Mouse (Mus musculus): ENCODE results near the gene Cdc42ep1. TPM values are rescaled to one million over a fixed set of nuclear protein-coding genes. Genes with fewer than 3 reads are reported as not detected.

Cdc42ep1 gene
- polyA plus RNA-seq (2016; fragmentation: Nextera tagmentation; extraction: Ambion mirVana): 40.5 and 40.8 TPM in 2 replicates

DNA sequence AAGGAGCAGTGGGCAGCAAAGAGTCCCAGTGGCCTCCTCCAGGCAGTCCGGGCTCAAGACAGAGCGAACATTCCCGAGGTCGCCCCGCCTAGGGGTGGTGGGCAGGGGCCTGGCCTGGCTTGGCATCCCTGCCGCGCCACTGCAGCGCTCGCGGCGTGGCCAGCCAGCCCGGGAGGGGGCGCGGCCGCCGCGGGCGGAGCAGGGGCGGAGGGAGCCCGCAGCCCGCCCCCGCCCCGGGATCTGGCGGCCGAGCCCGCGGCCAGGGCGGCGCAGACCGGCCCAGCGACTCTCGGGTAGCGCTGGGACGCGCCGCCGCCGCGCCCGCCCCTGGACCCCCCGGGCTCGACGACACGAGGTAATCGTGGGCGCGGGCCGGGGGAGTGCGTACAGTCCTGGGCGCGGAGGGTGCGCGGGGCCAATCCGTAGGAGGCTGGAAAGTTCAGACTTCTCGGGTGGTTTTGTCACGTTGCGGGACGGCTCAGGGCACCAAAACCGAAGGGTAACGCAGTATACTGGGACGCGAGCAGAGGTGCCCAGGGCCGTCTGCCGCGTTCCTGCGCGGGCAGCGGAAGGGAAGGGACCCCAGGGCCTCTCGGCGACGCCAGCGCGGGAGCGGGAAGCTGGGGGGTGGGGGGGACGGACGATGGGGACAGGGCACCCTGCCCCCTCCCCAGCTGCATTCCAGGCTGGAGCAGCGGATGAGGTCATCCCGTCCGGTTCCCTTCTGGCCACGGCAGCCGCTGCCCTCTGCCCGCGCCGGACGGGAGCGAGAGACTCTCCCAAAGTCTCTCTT is at the start of gene Cdc42ep1:
Gene Cdc42ep1, plus strand, starts transcription at position 254 of the 793 bp plus-strand sequence.
- Histone ChIP-seq H3K4me1 (replicated peaks) (peaks cover 67% of the 10 kb centered on the region), H3K27ac (ENCODE audit: poor library complexity, severe bottlenecking) (peak within 1 kb of the TSS; percentile 93), H3K4me2 (peak within 1 kb of the TSS; percentile 79), H3K36me3 (peaks cover 8% of the 10 kb centered on the region), H3K4me3 (peak within 1 kb of the TSS; percentile 68), H3K9me3 (replicated peaks) (no peaks in the 10 kb centered on the region), H3K9ac (peak within 1 kb of the TSS; percentile 87), H3K27me3 (replicated peaks) (0 out of 2 replicates have a peak, but pooled peaks cover 7% of the 10 kb centered on the region)
- under 1% methylated on average over 82 of the region's 86 CpGs for WGBS
- peak; percentile 85 for ATAC-seq (ENCODE audit: insufficient number of reproducible peaks, low FRiP score)

DNA sequence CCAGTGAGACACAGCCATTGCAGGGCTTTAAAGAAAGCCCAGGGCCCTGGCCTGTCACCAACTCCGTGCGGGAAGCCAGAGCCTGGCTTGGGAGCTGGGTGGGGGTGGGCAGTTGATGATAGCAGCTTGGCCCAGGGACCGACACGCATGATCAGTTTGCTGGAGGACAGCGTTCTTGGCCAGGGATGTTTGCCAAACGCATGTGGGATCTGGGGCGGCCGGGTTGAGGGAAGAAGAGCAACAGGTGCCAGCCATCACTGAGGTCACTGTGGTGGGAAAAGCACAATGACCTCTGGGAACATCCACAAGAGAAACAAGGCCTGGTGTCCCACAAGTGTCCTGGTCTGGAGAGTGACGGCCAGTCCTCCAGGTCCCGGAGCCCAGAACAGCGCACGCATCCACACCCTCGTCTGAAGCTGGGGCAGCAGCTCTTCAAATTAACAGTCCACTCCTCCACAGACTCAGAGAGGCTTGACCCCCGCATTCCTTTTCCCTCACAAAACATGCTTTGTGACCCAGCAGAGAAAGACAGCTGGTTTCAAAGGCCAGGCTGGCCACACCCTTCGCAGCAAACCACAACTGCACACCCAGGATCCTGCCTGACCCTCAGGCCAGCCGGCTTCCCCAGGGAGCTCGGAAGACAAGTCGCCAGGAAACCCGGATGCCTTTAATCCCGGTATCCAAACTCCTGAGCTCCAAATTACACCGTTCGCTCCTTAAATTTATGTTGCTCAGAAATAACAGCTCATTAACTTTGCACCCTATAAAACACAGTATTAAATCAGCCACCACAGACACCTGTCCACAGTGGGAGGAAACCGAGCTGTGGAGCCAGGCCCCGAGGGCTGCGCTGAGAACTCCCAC is 46.0 kb upstream of the Cdc42ep1 start:
- H3K9ac ChIP-seq: 0 out of 2 replicates have a peak overlapping the region, but pooled peaks have one; percentile 44

GRCm38 (mm10) chr15:78797060-78797329 is 45.4 kb upstream of the Cdc42ep1 start:
- Histone ChIP-seq H3K4me3 (no peak overlapping the region), H3K27ac (ENCODE audit: poor library complexity, severe bottlenecking) (no peak overlapping the region), H3K36me3 (peaks cover 3% of the 10 kb centered on the region; the same call in 1 of the 2 replicates), H3K27me3 (replicated peaks) (peaks cover 33% of the 10 kb centered on the region), H3K4me2 (no peak overlapping the region), H3K9ac (no peak overlapping the region), H3K9me3 (replicated peaks) (no peaks in the 10 kb centered on the region), H3K4me1 (replicated peaks) (peaks cover 26% of the 10 kb centered on the region)
- WGBS: 86% methylated on average over 8 of the region's 8 CpGs
- ATAC-seq (ENCODE audit: insufficient number of reproducible peaks, low FRiP score): no peak

More for the DNA sequence above, 46.0 kb upstream of the Cdc42ep1 start:
- Histone ChIP-seq H3K9me3 (replicated peaks) (no peaks in the 10 kb centered on the region), H3K4me3 (no peak overlapping the region), H3K27me3 (replicated peaks) (peaks cover 27% of the 10 kb centered on the region), H3K27ac (ENCODE audit: poor library complexity, severe bottlenecking) (no peak overlapping the region), H3K4me2 (no peak overlapping the region), H3K4me1 (replicated peaks) (peaks cover 20% of the 10 kb centered on the region), H3K36me3 (peaks cover 5% of the 10 kb centered on the region; the same call in 1 of the 2 replicates)
- 43% methylated on average over 25 of the region's 25 CpGs for WGBS
- ATAC-seq (ENCODE audit: insufficient number of reproducible peaks, low FRiP score): peak; percentile 13; the same call in 1 of the 2 replicates

- Histone ChIP-seq H3K9me3 (replicated peaks) (no peaks in the 10 kb centered on the region), H3K9ac (no peak overlapping the region), H3K36me3 (no peaks in the 10 kb centered on the region), H3K27ac (ENCODE audit: poor library complexity, severe bottlenecking) (no peak overlapping the region), H3K27me3 (replicated peaks) (peaks cover 30% of the 10 kb centered on the region), H3K4me2 (no peak overlapping the region), H3K4me3 (no peak overlapping the region), H3K4me1 (replicated peaks) (peaks cover 38% of the 10 kb centered on the region)
- WGBS: 63% methylated on average over 21 of the region's 21 CpGs
- no peak for ATAC-seq (ENCODE audit: insufficient number of reproducible peaks, low FRiP score)
These were observed 43.4 kb upstream of the Cdc42ep1 start for GRCm38 (mm10) chr15:78799029-78799428.

DNA sequence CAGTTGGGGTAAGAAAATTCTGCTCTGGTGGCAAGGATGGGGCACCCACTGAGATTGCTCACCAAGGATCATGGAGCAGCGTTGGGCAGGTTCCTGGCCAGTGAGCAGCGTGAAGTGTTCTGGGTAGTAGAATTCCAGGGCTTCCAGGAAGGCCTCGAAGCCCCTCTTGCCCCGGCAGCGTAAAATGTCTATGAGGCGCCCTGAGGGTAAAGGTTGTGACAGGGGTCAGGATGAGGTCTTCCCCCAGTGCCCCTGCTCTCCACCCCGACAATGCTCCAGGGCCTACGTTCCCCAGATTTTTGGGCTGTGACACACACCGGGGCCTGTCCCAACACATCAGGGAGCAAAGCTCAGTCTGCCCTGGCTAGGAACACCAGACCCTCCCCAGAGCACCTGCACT is 40.9 kb upstream of the Cdc42ep1 start:
- Histone ChIP-seq H3K4me2 (peak overlapping the region; percentile 81), H3K27me3 (replicated peaks) (peaks cover 41% of the 10 kb centered on the region), H3K27ac (ENCODE audit: poor library complexity, severe bottlenecking) (no peak overlapping the region), H3K36me3 (no peaks in the 10 kb centered on the region), H3K9me3 (replicated peaks) (no peaks in the 10 kb centered on the region), H3K4me3 (peak overlapping the region; percentile 55), H3K9ac (peak overlapping the region; percentile 67), H3K4me1 (replicated peaks) (peaks cover 33% of the 10 kb centered on the region)
- ATAC-seq (ENCODE audit: insufficient number of reproducible peaks, low FRiP score): no peak
- 77% methylated on average over 9 of the region's 9 CpGs for WGBS

GRCm38 (mm10) chr15:78801971-78802741 is 40.3 kb upstream of the Cdc42ep1 start:
- H3K9ac ChIP-seq: peak overlapping the region; percentile 67
- H3K36me3 ChIP-seq: no peaks in the 10 kb centered on the region
- peaks cover 35% of the 10 kb centered on the region for H3K4me1 ChIP-seq (replicated peaks)
- 5% methylated on average over 63 of the region's 67 CpGs for WGBS
- H3K27me3 ChIP-seq (replicated peaks): peaks cover 39% of the 10 kb centered on the region
- no peaks in the 10 kb centered on the region for H3K9me3 ChIP-seq (replicated peaks)
- peak overlapping the region; percentile 55 for H3K4me3 ChIP-seq
- peak overlapping the region; percentile 58 for H3K27ac ChIP-seq (ENCODE audit: poor library complexity, severe bottlenecking)
- peak overlapping the region; percentile 81 for H3K4me2 ChIP-seq
- ATAC-seq (ENCODE audit: insufficient number of reproducible peaks, low FRiP score): peak; percentile 17

GRCm38 (mm10) chr15:78802776-78803391 is 39.5 kb upstream of the Cdc42ep1 start, which contains the start of gene Card10:
Gene Card10 (minus strand): TSS chr15:78803042.
- H3K9ac ChIP-seq: peak within 1 kb of the TSS; percentile 67
- peak within 1 kb of the TSS; percentile 81 for H3K4me2 ChIP-seq
- peaks cover 35% of the 10 kb centered on the region for H3K4me1 ChIP-seq (replicated peaks)
- H3K4me3 ChIP-seq: peak within 1 kb of the TSS; percentile 55
- H3K36me3 ChIP-seq: no peaks in the 10 kb centered on the region
- WGBS: under 1% methylated on average over 59 of the region's 70 CpGs
- no peaks in the 10 kb centered on the region for H3K9me3 ChIP-seq (replicated peaks)
- peak; percentile 61 for ATAC-seq (ENCODE audit: insufficient number of reproducible peaks, low FRiP score)
- H3K27me3 ChIP-seq (replicated peaks): peaks cover 38% of the 10 kb centered on the region
- peak within 1 kb of the TSS; percentile 58 for H3K27ac ChIP-seq (ENCODE audit: poor library complexity, severe bottlenecking)

- Histone ChIP-seq H3K36me3 (no peaks in the 10 kb centered on the region), H3K4me3 (peak overlapping the region; percentile 55; the same call in 1 of the 2 replicates), H3K27ac (ENCODE audit: poor library complexity, severe bottlenecking) (peak overlapping the region; percentile 58), H3K27me3 (replicated peaks) (peaks cover 38% of the 10 kb centered on the region), H3K9ac (no peak overlapping the region), H3K4me2 (peak overlapping the region; percentile 81), H3K9me3 (replicated peaks) (no peaks in the 10 kb centered on the region), H3K4me1 (replicated peaks) (peaks cover 35% of the 10 kb centered on the region)
- WGBS: 2% methylated on average over 8 of the region's 8 CpGs
- ATAC-seq (ENCODE audit: insufficient number of reproducible peaks, low FRiP score): peak; percentile 34; the same call in 1 of the 2 replicates
These were observed 38.9 kb upstream of the Cdc42ep1 start for GRCm38 (mm10) chr15:78803499-78803900.

DNA sequence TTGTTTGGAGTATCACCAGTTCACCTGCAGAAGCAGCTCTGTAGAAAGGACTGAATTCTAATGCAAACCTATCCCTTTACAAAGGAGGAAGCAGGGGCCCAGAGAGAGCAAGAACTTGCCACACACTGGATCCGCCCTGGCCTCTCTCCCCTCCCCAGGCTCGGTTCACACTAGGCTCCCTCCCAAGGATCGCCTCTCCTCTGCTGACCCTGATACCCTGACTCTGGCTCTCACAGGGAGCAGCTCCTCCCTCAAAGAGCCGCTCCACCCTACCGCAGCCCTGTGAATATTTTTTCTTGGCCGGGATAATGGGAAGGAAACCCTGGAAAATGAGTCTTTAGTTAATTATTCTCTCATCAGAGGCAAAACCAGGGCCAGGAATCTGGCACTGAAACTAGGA is 38.1 kb upstream of the Cdc42ep1 start:
- ATAC-seq (ENCODE audit: insufficient number of reproducible peaks, low FRiP score): no peak
- no peaks in the 10 kb centered on the region for H3K36me3 ChIP-seq
- no peak overlapping the region for H3K4me2 ChIP-seq
- no peak overlapping the region for H3K4me3 ChIP-seq
- no peak overlapping the region for H3K9ac ChIP-seq
- 0 out of 2 replicates have a peak overlapping the region, but pooled peaks have one; percentile 10 for H3K27ac ChIP-seq (ENCODE audit: poor library complexity, severe bottlenecking)
- 21% methylated on average over 6 of the region's 6 CpGs for WGBS
- H3K27me3 ChIP-seq (replicated peaks): peaks cover 41% of the 10 kb centered on the region
- H3K9me3 ChIP-seq (replicated peaks): no peaks in the 10 kb centered on the region
- H3K4me1 ChIP-seq (replicated peaks): peaks cover 35% of the 10 kb centered on the region

- Histone ChIP-seq H3K27ac (ENCODE audit: poor library complexity, severe bottlenecking) (no peak overlapping the region), H3K36me3 (no peaks in the 10 kb centered on the region), H3K4me1 (replicated peaks) (peaks cover 42% of the 10 kb centered on the region), H3K27me3 (replicated peaks) (peaks cover 43% of the 10 kb centered on the region), H3K4me2 (no peak overlapping the region), H3K9me3 (replicated peaks) (no peaks in the 10 kb centered on the region), H3K4me3 (no peak overlapping the region), H3K9ac (no peak overlapping the region)
- WGBS: 81% methylated on average over 2 of the region's 2 CpGs
- no peak for ATAC-seq (ENCODE audit: insufficient number of reproducible peaks, low FRiP score)
These were observed 37.1 kb upstream of the Cdc42ep1 start for GRCm38 (mm10) chr15:78805351-78805750.

Data from heart, embryonic 12.5 days (tissue).